Mouse (Mus musculus) G1E (cell line): ENCODE measurements at regions not wholly inside any gene's neighbourhood (a gene's known extent, or its start where the extent isn't known, plus 50 kb on each side); places are given as distances from the start of the nearest gene placed in this dataset.

Experiments
- CTCF ChIP-seq: IDR thresholded peaks from 2 replicates; pipeline ENCODE4 v1.5.1; 2012; ENCODE audit warnings: low read depth, low read length, inconsistent platforms, mixed read lengths
- POLR2AphosphoS5 ChIP-seq: IDR thresholded peaks from 2 replicates; pipeline ENCODE4 v1.6.1; 2012; ENCODE audit warnings: low read depth, low read length, inconsistent platforms; ENCODE audit not compliant: insufficient replicate concordance

DNA sequence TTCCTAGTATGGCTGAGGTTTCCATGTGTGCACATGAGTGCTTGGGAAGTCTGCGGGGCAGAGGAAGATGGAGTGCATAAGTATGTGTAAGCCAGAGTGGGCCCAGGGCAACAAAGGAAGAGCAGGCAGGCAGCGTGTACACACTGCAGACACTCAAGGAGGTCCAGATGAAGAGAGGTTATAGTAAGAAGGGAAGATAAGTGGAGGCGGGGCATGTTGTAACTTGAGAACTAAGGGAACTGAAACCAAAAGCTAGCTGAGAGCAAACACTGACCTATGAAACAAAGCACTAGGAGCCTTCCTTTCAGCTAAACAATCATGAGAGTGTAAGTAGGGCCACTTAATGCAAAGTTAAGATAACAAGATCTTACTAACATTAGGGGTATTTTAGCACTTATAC, 249.3 kb upstream of the Thrb start:
- no peak for TF ChIP-seq CTCF
- TF ChIP-seq POLR2AphosphoS5 = no peak
